Mouse (Mus musculus): Measurements from ENCODE around the gene Mki67.
A peak's percentile ranks its signal among the peaks of the same experiment; 100 is the strongest.
"Not testable (repeated sequence)": the region's sequence is repeated elsewhere in the genome, so short reads cannot be mapped to it uniquely, and the experiment has no call there.

The Mki67 gene

DNA sequence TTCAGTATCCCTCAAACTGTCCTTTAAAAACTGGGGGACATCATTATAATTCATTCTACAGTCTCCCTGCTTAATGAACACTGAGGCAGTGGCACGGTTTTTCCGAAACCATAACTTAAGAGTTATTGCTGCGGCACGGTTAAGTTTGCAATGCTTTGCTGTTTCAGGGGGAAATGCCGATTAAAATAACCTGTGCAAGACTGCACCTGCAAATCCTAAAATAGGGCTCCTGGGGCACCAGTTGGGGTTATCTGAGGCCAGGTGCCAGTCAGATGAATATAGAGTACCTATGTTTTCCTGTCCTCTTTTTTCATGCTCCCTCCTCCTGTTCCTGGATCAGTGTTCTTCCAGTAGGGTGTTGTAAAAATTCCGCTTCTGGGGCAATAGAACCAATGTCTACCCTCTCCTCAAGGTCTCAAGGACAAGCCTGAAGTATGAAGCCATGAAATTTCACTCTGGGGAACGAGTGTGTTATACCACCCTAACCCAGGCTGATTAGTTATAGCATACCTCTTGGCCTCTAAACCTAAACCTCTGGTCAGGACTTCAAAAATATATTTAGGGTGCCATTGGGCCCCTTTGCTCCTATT lies 902 bp upstream of the Mki67 start:
- no peak; the same call in 1 of the 2 replicates for ATAC-seq (ENCODE audit: low TSS enrichment)

DNA sequence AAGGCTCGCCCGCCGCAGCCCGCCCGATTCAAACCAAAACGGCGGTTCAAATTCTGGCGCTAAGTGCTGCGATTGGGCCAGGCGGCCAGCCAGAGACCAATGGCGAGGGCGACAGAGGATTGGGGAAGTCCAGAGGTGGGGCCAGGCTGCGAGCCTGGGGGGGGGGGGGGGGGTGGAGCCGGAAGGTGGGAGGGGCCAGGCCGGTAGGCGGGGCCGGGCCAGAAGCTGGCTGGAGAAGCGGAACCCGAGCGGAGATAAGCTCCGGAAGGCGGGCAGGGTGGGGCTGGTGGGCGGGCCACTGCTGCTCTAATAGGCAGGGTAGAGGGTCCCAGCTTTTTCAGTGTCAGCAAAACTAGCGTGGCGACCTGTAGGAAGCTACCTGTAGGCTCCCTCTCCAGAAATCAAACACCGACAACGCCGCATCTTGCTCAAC lies 300 bp upstream of the Mki67 start:
- ATAC-seq (ENCODE audit: low TSS enrichment) = peak; percentile 94

DNA sequence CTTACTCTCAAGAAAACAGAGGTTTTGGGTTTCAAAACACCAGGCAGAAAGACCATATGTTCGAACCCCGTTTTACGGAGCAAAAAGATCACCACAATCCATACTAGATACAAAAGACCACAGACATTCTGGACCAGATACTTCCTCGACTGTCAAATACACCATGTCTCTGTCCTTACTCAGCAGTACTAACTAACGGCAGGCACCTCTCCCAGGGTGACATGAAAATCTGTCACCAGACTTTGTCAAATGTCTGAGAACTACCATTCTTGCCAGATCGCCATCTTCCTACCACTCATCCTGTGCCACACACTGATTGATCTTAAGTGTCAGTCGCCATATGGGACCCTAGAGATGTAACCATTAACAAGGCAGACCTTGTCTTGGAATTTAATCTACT lies 995 bp downstream of the Mki67 start:
- ATAC-seq (ENCODE audit: low TSS enrichment) = no peak

DNA sequence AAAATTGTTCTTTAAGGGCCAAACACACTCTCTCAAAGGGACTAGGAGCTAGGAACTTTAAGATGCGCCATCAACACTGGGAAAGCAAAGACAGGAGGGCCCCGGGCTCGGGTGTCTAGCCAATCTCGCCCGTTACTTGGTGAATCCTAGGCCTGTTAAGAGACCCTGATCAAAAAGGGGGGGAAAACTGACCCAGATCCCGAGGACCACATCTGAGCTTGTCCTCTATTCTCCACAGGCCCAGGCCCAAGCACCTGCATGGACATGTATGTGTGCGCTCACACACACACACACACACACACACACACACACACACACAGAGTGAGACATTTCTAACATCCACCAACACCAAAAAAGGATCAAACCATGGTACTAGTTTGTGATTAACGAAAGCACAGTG lies 2.8 kb downstream of the Mki67 start:
- ATAC-seq (ENCODE audit: low TSS enrichment) = no peak

DNA sequence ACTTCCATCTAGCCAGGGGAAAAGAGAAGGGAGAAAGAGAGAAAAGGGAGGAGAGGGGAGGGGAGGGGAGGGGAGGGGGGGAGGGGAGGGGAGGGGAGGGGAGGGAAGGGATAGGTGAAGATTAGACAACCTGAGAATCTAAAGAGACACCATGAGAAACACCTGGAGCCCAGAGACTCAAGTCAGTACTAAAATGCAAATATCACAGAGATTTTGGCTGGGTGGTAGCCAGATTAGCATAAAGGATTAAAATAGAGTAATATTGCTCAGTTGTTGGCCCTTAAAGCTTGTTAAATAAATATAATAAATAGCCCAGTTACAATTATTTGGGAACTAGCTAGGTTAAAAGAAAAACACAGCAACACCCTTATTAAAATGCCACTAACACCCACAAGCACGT lies 3.6 kb downstream of the Mki67 start:
- no peak for ATAC-seq (ENCODE audit: low TSS enrichment)

DNA sequence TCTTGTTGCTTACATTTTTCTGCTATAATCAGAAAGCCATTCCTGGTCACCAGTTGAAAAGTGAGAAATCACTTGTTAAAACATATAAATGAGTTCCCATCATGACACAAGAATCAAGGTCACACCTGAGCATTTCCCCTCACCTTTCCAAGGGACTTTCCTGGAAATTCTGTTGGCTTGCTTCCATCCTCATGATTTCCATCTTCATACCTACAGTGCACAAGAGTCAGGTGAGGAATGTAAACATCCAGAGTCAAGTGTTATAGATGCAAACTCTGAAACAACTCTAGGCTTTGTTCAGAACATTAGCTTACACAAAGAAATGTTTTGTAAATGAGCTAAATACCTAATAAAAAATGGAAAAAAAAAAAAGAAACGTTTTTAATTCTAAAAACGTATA lies 5.5 kb downstream of the Mki67 start:
- ATAC-seq (ENCODE audit: low TSS enrichment) = no peak

DNA sequence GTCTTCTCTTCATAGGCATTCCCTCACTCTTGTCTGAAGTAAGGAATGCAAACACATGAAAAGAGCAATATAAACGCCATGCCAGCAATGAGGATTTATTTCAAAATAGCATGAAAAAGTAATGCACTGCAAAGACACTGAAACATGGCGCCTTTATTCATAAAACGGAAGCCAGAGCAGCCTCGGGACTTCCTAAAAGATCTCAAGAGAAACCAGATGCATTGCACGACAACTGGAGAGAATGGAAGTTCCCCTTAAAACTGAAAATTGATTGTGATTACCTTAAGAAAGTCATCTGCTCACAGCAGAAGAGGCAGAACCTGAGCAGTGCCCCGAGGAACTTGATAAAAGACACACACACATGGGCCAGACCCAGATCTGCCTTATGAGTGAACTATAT lies 10.4 kb downstream of the Mki67 start:
- ATAC-seq (ENCODE audit: low TSS enrichment) = no peak

DNA sequence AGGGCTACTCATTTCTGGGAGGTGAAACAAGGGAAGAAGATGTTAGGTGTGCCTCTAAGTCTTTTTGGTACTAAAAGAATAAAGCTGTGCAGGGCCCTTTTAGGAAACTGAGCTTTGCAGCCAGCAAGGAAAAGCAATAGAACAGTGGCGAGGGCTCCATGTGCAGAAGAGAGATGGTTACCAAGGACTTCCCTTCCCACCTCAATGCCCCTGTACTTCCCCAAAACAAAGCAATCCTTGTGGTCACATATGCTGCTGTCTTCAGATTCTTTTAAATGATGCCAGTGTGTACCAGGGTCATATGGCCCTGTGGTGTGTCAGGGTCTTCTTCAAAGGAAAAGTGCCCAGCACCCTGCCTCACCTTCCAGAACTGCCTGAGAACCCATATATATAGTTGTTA lies 11.1 kb downstream of the Mki67 start:
- no peak for ATAC-seq (ENCODE audit: low TSS enrichment)

DNA sequence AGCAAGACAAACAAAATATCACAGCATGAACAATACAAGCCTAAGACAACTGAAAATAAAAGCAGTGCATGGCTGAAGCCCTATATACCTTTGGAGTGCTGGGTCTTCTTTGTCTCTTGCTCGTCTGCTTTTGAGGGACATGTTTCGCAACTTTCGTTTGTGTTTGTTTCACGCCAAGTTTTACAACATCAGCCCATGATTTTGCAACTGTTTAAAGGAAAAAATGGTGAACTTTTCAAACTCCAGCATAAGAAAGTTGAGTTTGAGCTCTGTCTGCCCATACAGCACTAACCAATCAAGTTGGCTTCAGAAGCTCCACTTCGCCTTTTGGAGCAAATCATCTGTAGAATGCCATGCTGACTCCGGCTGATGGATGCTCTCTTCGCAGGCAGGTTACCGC lies 11.9 kb downstream of the Mki67 start:
- ATAC-seq (ENCODE audit: low TSS enrichment) = no peak

DNA sequence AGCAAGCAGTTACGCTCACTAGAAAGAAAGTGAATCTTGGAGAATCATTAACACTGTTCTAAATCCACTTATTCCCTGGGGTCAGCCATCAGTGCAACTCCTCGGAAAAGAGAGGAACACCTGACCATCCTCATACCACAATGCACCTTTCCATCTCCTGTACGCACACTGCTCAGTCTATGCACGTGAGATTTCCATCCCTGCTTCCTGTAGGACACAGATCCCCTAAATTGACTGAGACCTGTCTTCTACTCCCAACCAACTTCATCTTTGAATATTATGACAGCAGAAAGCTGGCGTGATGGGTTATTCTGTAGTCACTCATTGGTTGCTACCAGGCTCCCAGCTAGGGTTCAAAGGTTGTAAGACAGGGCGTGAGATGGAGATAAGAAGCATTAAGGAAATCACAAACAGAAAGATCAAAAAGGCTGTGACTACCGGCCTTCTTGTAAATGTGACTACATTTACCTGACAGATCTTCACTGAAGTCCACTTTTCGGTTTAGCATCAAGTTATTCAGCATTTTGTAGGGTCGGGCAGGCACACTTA lies 12.5 kb downstream of the Mki67 start:
- no peak for ATAC-seq (ENCODE audit: low TSS enrichment)

DNA sequence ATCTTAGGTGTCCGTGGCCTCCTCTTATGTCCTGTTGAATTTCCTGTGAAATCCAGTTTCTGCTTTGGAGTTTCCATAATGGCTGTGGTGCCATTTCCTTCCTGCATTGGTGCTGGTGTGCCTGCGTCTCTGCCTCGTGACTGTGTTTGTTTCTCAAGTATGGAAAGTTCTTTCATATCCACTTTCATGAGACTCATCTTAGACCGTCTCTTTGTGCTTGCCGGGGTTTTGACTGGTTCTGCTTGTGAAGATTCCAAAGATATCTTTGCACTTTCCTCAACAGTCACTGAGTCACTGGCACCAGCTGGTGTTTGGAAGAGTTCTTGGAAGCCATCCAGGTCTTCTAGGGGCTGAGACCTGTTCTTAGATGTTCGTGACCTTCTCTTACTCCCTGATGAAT lies 16.8 kb downstream of the Mki67 start:
- not testable (repeated sequence) for ATAC-seq (ENCODE audit: low TSS enrichment)

DNA sequence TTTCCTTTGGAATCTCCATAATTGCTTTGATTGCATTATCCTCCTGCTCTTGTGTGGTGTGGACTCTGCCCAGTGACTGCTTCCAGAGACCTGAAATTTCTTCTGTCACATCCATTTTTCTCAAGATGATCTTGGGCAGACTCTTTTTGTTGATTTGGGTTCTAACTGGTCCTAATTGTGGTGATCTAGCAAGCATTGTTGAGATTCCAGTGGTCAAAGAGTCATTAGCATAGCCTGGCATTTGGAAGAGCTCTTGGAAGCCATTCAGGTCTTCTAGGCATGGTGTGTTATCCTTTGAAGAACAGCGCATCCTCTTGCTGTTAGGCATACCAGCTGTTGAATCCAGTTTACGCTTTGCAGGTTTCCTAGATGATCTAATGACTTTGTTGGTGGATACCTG lies 17.8 kb downstream of the Mki67 start:
- no peak for ATAC-seq (ENCODE audit: low TSS enrichment)

DNA sequence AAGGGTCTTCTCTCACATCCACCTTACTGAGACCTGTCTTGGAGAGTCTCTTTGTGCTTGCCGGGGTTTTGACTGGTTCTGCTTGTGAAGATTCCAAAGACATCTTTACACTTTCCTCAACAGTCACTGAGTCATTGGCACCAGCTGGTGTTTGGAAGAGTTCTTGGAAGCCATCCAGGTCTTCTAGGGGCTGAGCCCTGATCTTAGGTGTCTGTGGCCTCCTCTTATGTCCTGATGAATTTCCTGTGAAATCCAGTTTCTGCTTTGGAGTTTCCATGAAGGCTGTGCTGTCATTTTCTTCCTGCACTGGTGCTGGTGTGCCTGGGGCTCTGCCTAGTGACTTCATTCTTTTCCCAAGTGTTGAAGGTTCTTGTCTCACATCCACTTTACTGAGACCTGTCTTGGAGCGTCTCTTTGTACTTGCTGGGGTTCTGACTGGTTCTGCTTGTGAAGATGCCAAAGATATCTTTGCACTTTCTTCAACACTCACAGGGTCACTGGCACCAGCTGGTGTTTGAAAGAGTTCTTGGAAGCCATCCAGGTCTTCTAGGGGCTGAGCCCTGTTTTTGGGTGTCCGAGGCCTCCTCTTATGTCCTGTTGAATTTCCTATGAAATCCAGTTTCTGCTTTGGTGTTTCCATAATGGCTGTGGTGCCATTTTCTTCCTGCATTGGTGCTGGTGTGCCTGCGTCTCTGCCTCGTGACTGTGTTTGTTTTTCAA lies 19.0 kb downstream of the Mki67 start:
- ATAC-seq (ENCODE audit: low TSS enrichment) = not testable (repeated sequence)

DNA sequence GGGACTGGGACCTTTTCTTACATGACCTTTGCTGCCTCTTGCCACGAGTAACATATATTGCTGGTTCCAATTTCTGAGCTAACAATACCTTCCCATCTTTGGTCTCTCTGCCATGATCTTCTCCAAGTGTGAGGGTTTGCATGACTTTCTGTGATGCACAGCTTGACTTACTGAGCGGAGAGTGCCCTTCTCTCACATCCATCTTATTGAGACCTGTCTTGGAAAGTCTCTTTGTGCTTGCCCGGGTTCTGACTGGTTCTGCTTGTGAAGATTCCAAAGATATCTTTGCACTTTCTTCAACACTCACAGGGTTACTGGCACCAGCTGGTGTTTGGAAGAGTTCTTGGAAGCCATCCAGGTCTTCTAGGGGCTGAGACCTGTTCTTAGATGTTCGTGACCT lies 20.0 kb downstream of the Mki67 start:
- no peak for ATAC-seq (ENCODE audit: low TSS enrichment)

DNA sequence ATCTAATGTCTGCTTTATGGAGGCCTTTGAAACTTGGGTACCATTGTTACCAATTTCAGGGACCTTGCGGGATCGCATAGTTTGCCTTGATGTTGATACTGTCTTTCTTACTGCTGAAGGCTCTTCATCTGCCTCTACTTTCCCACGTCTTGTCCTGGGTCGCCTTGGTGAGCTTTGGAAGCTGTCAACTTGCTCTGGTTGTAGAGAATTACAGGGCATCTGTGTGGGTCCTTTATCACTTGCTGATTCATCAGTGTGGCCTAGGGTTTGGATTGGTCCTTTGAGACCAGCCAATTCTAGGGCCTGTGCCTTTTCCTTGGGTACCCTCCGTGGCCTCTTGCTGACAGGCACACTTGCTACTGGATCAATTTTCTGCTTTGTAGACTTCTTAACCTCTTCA lies 21.4 kb downstream of the Mki67 start:
- no peak for ATAC-seq (ENCODE audit: low TSS enrichment)

DNA sequence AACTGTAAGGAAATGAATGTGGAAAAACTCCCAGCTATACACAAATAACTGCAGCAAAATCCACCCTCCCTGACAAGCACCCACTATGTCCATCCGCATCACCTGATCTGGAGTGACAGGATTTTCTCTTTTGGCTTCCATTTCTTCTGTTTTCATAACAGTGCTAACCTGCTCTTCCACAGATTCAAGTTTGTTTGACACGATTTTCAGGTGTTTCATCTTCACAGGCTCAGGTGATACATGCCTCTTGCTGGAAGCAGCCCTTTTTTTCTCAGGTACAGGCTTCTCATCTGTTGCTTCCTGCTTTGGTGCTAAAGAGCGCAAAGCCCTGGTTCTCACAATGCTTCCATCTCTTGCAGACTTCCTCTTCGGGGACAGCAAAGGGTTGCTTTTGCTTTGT lies 22.0 kb downstream of the Mki67 start:
- no peak for ATAC-seq (ENCODE audit: low TSS enrichment)

DNA sequence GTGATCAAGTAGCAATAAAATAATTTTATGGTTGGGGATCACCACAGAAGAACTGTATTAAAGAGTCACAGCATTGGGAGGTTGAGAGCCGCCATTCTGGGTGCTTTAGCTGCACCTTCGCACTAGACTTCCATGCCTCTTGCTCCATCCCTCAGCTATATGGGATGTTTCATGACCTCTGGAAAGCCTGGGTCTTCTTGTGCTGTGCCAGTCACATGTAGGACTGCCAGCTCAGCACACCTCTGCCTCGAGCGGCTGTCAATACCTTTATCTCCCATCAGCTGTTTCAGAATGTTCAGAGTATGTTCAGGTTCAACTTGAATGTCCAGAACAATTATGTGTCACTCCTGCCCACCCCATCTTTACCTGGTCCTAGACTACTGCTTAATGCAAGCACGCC lies 24.2 kb downstream of the Mki67 start:
- ATAC-seq (ENCODE audit: low TSS enrichment) = no peak

DNA sequence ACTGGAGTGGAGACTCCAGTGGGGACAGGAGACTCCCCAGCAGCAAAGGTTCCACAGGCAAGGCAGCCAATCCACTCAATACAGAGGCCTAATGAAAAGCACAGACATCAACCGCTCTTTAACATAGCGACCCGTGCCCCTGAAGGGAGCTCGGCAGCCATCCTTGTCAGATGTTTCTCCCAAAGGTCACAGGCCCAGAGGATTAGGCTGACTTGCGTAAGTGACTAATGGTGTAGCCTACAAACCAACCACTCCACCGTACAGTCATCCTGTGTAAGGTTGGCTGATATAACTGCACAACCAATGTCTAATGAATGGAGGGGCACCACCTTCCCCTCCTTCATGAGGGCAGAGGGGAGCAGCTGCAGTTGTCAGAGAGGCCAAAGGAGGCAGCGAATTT lies 26.8 kb downstream of the Mki67 start:
- ATAC-seq (ENCODE audit: low TSS enrichment) = no peak

DNA sequence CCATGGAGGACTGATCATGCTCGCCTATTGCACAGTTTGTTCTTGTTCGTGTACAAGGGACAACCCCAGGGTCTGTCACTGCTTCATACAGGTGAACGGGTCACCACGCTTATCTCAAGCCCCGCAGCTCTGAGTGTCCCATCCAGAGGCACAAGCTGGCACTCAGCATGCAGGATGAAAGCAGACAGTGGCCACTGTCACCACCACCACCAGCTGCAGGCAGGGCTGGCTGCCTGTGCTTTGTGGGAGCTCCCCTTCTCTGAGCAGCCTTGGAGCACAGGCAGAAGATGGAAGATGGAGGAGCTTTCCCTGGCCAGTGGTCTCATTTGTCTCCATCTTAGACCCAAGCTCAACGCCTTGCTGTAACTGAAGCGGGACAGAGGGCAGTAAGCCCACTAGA lies 31.2 kb downstream of the Mki67 start:
- no peak for ATAC-seq (ENCODE audit: low TSS enrichment)

DNA sequence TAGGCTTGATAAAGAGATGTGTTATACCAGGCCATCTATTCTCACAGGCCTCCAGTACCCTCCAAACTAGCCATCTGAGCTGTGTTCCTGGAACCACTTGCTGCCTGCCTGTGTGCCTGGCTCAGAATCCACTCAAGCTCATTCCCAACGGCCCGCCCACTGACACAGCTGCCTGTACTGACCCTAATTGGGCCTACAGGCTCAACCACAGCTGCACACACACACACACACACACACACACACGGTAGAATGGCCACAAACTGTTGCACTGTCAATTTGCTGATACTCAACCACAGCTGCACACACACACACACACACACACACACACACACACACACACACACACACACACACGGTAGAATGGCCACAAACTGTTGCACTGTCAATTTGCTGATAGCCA lies 32.1 kb downstream of the Mki67 start:
- not testable (repeated sequence) for ATAC-seq (ENCODE audit: low TSS enrichment)

DNA sequence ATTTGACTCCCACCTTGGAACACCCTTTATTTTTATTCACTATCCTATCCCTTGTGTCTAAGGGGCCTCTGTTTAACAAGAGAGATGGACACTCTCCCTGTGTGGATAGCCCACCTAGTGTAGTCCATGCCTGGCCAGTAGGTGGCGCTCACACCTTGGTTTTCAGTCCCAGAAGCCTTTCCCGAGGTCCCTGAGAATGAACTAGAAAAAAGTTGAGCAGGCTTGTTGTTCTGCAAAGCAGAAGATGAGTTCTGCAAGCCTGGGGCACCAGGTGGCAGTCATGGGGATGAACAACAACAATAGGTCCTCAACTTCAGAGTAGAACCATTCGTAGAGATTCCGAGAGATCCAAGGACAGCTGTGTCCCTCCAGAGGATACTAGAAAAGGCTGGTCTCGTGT lies 35.8 kb downstream of the Mki67 start:
- 0 out of 2 replicates have a peak, but pooled peaks have one; percentile 44 for ATAC-seq (ENCODE audit: low TSS enrichment)

DNA sequence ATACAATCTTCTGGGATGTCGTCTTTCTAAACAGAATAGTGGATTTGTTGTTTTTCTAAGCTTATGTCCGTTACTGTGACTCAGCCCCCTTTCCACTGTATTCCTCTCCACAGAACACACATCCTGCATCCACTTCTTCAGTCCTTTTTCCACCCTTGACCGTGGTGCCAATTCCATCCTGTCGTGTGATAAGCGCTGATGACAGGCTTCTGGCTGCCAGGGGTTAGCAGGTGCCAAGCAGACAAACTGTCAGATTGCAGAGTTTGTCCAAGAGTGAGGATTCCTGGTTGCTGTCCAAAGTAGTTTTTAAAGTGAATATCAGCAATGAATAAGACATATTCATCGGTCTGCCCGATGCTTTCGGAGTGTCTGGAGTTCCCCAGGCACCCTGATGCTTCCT lies 39.4 kb downstream of the Mki67 start:
- no peak for ATAC-seq (ENCODE audit: low TSS enrichment)

DNA sequence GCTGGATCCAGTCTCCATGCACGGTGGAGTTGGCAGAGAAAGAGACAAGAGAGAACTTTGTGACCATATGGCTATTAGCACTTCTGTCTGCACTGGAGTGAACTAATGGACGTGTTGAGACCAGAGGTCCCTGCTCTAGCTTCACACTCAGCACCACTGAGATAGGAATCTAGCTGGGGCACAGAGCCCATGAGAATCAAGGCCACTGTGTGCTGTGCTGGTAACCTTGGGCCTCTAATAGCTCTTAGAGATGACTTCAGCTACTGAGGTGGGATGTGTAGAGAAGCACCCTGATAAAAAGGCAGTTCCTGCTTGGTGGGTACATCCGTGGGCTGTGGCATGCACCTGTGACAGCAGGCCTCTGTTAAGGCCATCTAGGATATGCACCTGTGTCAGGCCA lies 42.6 kb downstream of the Mki67 start:
- ATAC-seq (ENCODE audit: low TSS enrichment) = no peak

Measured in frontal cortex, adult (tissue).